Mouse (Mus musculus) bone marrow macrophage, adult 2 months (primary cell): ENCODE measurements at regions not wholly inside any gene's neighbourhood (a gene's known extent, or its start where the extent isn't known, plus 50 kb on each side); places are given as distances from the start of the nearest gene placed in this dataset.

Experiments
- CTCF ChIP-seq: IDR thresholded peaks from 2 replicates; pipeline ENCODE4 v1.5.1; 2012; ENCODE audit warnings: low read depth, mild to moderate bottlenecking, low read length, moderate library complexity
- POLR2A ChIP-seq: IDR thresholded peaks from 2 replicates; pipeline ENCODE4 v1.6.1; 2012; ENCODE audit warnings: mild to moderate bottlenecking, low read depth, low read length, borderline replicate concordance

DNA sequence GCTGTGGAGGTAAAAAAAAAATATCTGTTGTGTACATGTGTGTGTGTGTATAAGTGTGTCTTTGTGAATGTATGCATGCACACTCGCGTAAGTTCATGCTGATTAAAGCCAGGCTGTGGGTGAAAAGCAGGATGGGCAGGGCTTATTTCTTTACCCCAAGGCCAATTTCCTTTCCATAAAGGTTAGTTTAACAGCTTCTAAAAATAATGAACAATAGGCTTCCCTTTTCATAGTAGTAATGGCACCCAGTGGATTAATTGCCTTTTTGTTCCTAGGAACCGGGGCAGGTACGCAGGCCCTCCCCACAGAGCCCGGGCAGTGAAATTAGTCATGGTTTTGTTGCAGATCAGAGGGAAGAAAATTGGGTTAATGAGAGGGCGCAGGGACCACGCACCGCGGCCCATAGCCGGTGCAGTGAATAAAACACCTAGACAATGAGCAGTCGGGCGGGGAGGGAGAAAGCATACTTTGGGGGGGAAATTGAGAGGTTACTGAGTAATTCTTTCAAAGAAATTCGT, 110.1 kb upstream of the Nmur2 start:
- TF ChIP-seq CTCF = no peak
- TF ChIP-seq POLR2A = no peak
